Mouse (Mus musculus) midbrain, embryonic 11.5 days (tissue): ENCODE data around the gene Hook1. TPM values are rescaled to one million over a fixed set of nuclear protein-coding genes. Genes with fewer than 3 reads are reported as not detected.
"Not testable (repeated sequence)": the region's sequence is repeated elsewhere in the genome, so short reads cannot be mapped to it uniquely, and the experiment has no call there.

Source experiments
- ATAC-seq: fragments of 200-750 bp; cut with Nextera tagmentation; 2 replicates; pipeline ENCODE4 v1.8.0; 2017; ENCODE audit warnings: moderate TSS enrichment, moderate library complexity; ENCODE audit not compliant: low FRiP score
- DNase-seq: peaks from one replicate; pipeline ENCODE4 v3.0.0; 2015; ENCODE audit warnings: low spot score; ENCODE audit errors: missing footprints
- H3K27ac ChIP-seq: fragments of 300-500 bp; sonication (generic); 2 replicates; pipeline ENCODE4 v1.5.1; 2014; ENCODE audit warnings: low read depth, low read length
- H3K27me3 ChIP-seq: fragments of 300-500 bp; sonication (generic); 2 replicates; pipeline ENCODE4 v1.6.1; 2014; ENCODE audit warnings: mild to moderate bottlenecking, low read length, moderate library complexity, mixed read lengths; ENCODE audit not compliant: control insufficient read depth, insufficient read depth
- H3K36me3 ChIP-seq: fragments of 300-500 bp; sonication (generic); 2 replicates; pipeline ENCODE4 v1.6.1; 2014; ENCODE audit warnings: mild to moderate bottlenecking, low read length, moderate library complexity, mixed read lengths; ENCODE audit not compliant: control insufficient read depth, insufficient read depth
- H3K4me1 ChIP-seq: fragments of 300-500 bp; sonication (generic); 2 replicates; pipeline ENCODE4 v1.6.1; 2014; ENCODE audit warnings: low read length; ENCODE audit not compliant: control insufficient read depth, insufficient read depth
- H3K4me2 ChIP-seq: fragments of 300-500 bp; sonication (generic); 2 replicates; pipeline ENCODE4 v1.6.1; 2014; ENCODE audit warnings: mild to moderate bottlenecking, moderate library complexity
- H3K4me3 ChIP-seq: fragments of 300-500 bp; sonication (generic); 2 replicates; pipeline ENCODE4 v1.5.1; 2014; ENCODE audit warnings: low read depth, low read length
- H3K9ac ChIP-seq: fragments of 300-500 bp; sonication (generic); 2 replicates; pipeline ENCODE4 v1.6.1; 2014; ENCODE audit warnings: low read length
- H3K9me3 ChIP-seq: fragments of 300-500 bp; sonication (generic); 2 replicates; pipeline ENCODE4 v1.6.1; 2016; ENCODE audit warnings: low read length; ENCODE audit not compliant: control insufficient read depth
- WGBS: fragments of 180-500 bp; shearing (Covaris S2); extraction: QIAGEN DNeasy Blood & Tissue Kit; methylation state at CpG from one replicate; pipeline ENCODE4 v1.1.7; 2014; 5-methylcytosine and 5-hydroxymethylcytosine counted together
- polyA plus RNA-seq: library from polyadenylated mRNA; unstranded; fragments of >200 nt; fragmentation: Nextera tagmentation; extraction: Ambion mirVana; gene quantifications from 2 replicates; pipeline ENCODE4 v1.2.1, GENCODE M21; 2014

Hook1 gene
- polyA plus RNA-seq, 1 experiment from 2014 or later = 30.8 TPM

- no peak overlapping the region for H3K27ac ChIP-seq
- no peak overlapping the region for H3K4me2 ChIP-seq
- ATAC-seq (no peak), DNase-seq (no peak)
- no peaks in the 10 kb centered on the region for H3K4me1 ChIP-seq
- no peak overlapping the region for H3K9ac ChIP-seq
- H3K36me3 ChIP-seq = no peaks in the 10 kb centered on the region
- no peak overlapping the region for H3K4me3 ChIP-seq
- no peaks in the 10 kb centered on the region for H3K9me3 ChIP-seq
- 82% methylated on average over 4 of the region's 4 CpGs for WGBS
- H3K27me3 ChIP-seq = no peaks in the 10 kb centered on the region
Measured at GRCm38 (mm10) chr4:95934384-95935035, 32.5 kb upstream of the Hook1 start.

GRCm38 (mm10) chr4:95938701-95939100, 28.3 kb upstream of the Hook1 start:
- H3K4me3 ChIP-seq = no peak overlapping the region
- DNase-seq (no peak), ATAC-seq (no peak)
- no peak overlapping the region for H3K4me2 ChIP-seq
- no peaks in the 10 kb centered on the region for H3K36me3 ChIP-seq
- H3K4me1 ChIP-seq = no peaks in the 10 kb centered on the region
- WGBS = 79% methylated on average over 3 of the region's 3 CpGs
- no peaks in the 10 kb centered on the region for H3K27me3 ChIP-seq
- no peak overlapping the region for H3K9ac ChIP-seq
- no peak overlapping the region for H3K27ac ChIP-seq
- H3K9me3 ChIP-seq = no peaks in the 10 kb centered on the region

- no peak for DNase-seq
- 86% methylated on average over 1 of the region's 1 CpGs for WGBS
- H3K4me1 ChIP-seq = no peaks in the 10 kb centered on the region
Measured at GRCm38 (mm10) chr4:95947896-95948295, 19.1 kb upstream of the Hook1 start.

GRCm38 (mm10) chr4:95953328-95953727, 13.7 kb upstream of the Hook1 start:
- Histone ChIP-seq H3K9me3 (no peaks in the 10 kb centered on the region), H3K36me3 (no peaks in the 10 kb centered on the region), H3K27me3 (no peaks in the 10 kb centered on the region), H3K4me1 (no peaks in the 10 kb centered on the region), H3K9ac (no peak overlapping the region), H3K4me3 (no peak overlapping the region), H3K4me2 (no peak overlapping the region), H3K27ac (no peak overlapping the region)
- ATAC-seq (no peak), DNase-seq (no peak)

More at GRCm38 (mm10) chr4:95947896-95948295, 19.1 kb upstream of the Hook1 start:
- H3K27ac ChIP-seq = no peak overlapping the region
- H3K27me3 ChIP-seq = no peaks in the 10 kb centered on the region
- no peak overlapping the region for H3K9ac ChIP-seq
- no peak for ATAC-seq
- no peaks in the 10 kb centered on the region for H3K9me3 ChIP-seq
- H3K36me3 ChIP-seq = no peaks in the 10 kb centered on the region
- H3K4me2 ChIP-seq = no peak overlapping the region
- H3K4me3 ChIP-seq = no peak overlapping the region

- H3K27me3 ChIP-seq, H3K4me1 ChIP-seq, DNase-seq, ATAC-seq, H3K36me3 ChIP-seq, H3K4me3 ChIP-seq, H3K27ac ChIP-seq, H3K9ac ChIP-seq, H3K4me2 ChIP-seq, H3K9me3 ChIP-seq: not testable (repeated sequence)
- 94% methylated on average over 17 of the region's 17 CpGs for WGBS
Measured at GRCm38 (mm10) chr4:95982221-95982620, 15.2 kb downstream of the Hook1 start.

GRCm38 (mm10) chr4:96016875-96017274, 49.8 kb downstream of the Hook1 start:
- Histone ChIP-seq H3K4me1 (no peaks in the 10 kb centered on the region), H3K27ac (no peak overlapping the region), H3K27me3 (no peaks in the 10 kb centered on the region), H3K4me2 (no peak overlapping the region), H3K4me3 (no peak overlapping the region), H3K9ac (no peak overlapping the region), H3K9me3 (no peaks in the 10 kb centered on the region), H3K36me3 (no peaks in the 10 kb centered on the region)
- ATAC-seq (no peak), DNase-seq (no peak)
- WGBS = 85% methylated on average over 1 of the region's 1 CpGs

- Histone ChIP-seq H3K4me2 (no peak overlapping the region), H3K36me3 (no peaks in the 10 kb centered on the region), H3K27ac (no peak overlapping the region), H3K9ac (no peak overlapping the region), H3K4me1 (no peaks in the 10 kb centered on the region), H3K4me3 (no peak overlapping the region), H3K9me3 (no peaks in the 10 kb centered on the region), H3K27me3 (no peaks in the 10 kb centered on the region)
- DNase-seq (no peak), ATAC-seq (no peak; the same call in 1 of the 2 replicates)
Measured at GRCm38 (mm10) chr4:96022803-96023202, 55.8 kb downstream of the Hook1 start.

- Histone ChIP-seq H3K9me3 (no peaks in the 10 kb centered on the region), H3K27ac (no peak overlapping the region), H3K4me2 (no peak overlapping the region), H3K27me3 (no peaks in the 10 kb centered on the region), H3K4me1 (no peaks in the 10 kb centered on the region), H3K36me3 (no peaks in the 10 kb centered on the region), H3K4me3 (no peak overlapping the region), H3K9ac (no peak overlapping the region)
- ATAC-seq (no peak), DNase-seq (no peak)
- WGBS = 95% methylated on average over 1 of the region's 1 CpGs
Measured at GRCm38 (mm10) chr4:96028412-96028811, 61.4 kb downstream of the Hook1 start.

- Histone ChIP-seq H3K9ac (no peak overlapping the region), H3K4me1 (no peaks in the 10 kb centered on the region), H3K27ac (no peak overlapping the region), H3K36me3 (no peaks in the 10 kb centered on the region), H3K4me2 (no peak overlapping the region), H3K4me3 (no peak overlapping the region), H3K9me3 (no peaks in the 10 kb centered on the region), H3K27me3 (no peaks in the 10 kb centered on the region)
- 88% methylated on average over 2 of the region's 2 CpGs for WGBS
- DNase-seq = no peak
- no peak for ATAC-seq
Measured at GRCm38 (mm10) chr4:96060106-96060505, 93.1 kb downstream of the Hook1 start.
